In the genomic region with DNA sequence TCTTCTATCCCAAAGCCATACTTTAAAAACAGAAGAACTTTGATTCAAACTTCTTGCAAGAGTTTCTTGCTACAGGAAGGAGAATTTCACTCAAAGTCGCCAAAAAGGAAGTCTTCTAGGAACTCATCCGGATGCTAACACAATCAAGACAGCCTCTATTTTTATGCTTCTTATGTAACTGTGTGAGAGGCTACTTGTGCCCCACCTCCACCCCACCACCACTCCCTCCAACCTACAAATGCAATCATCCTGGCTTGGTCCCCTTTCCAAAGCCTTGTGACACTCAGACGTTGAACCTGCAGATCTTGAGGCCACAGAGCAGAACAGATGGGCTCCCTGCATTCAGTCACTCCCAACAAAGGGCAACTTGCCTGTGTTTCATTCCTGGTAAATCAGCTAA, we compare ENCODE assay signal across 11 mouse cellular contexts.
DNase-seq lines count a peak whose midpoint lies in the region.
"Had no signal": no experiment of that assay in that cellular context is flagged by ENCODE, and none has a peak within 500 bp of the region (broad histone marks: within the 10 kb centered on the region; RNA-seq: fewer than 3 reads in every experiment).

No protein-coding gene starts in this region.

- no peaks in the 10 kb centered on the region for H3K9me3 ChIP-seq in limb, embryonic 10.5 days (replicated peaks)
- H3K9me3 ChIP-seq: heart, embryonic 13.5 days; midbrain, embryonic 12.5 days had no signal

- H3K27me3 ChIP-seq in limb, embryonic 10.5 days (ENCODE audit: low read depth, poor library complexity, severe bottlenecking), result no peaks in the 10 kb centered on the region
- H3K27me3 ChIP-seq: heart, embryonic 13.5 days; midbrain, embryonic 12.5 days had no signal

- peak; percentile 43 for DNase-seq in kidney, adult 9 months
- no peak for DNase-seq in kidney, postnatal 4 days
- DNase-seq in CD4-positive, CD25-positive, alpha-beta regulatory T cell, adult 2 months (ENCODE audit: low read depth, low spot score), result peak; percentile 16
- DNase-seq in adrenal gland, postnatal 10 days, result peak; percentile 46
- peak; percentile 19 for DNase-seq in limb, embryonic 10.5 days (ENCODE audit: low spot score)
- DNase-seq in right cerebral cortex, postnatal 4 days, result no peak
- DNase-seq in retina, postnatal 1 day, result no peak
- DNase-seq: cerebellum, adult 8-10 months; spleen, adult 18-20 months had no signal

- H3K36me3 ChIP-seq in limb, embryonic 10.5 days, result no peaks in the 10 kb centered on the region
- H3K36me3 ChIP-seq: heart, embryonic 13.5 days; midbrain, embryonic 12.5 days had no signal

- H3K4me1 ChIP-seq in limb, embryonic 10.5 days, result peaks cover 11% of the 10 kb centered on the region
- H3K4me1 ChIP-seq: midbrain, embryonic 12.5 days had no signal

- no peak overlapping the region for H3K4me3 ChIP-seq in limb, embryonic 10.5 days
- H3K4me3 ChIP-seq: heart, embryonic 13.5 days; midbrain, embryonic 12.5 days had no signal

- 73% methylated on average over 3 of the region's 3 CpGs for WGBS in limb, embryonic 10.5 days

- no peak overlapping the region for H3K27ac ChIP-seq in limb, embryonic 10.5 days
- H3K27ac ChIP-seq: heart, embryonic 13.5 days; midbrain, embryonic 12.5 days had no signal

Comparison
In these comparisons a context has a peak if more than half of its experiments do, and no peak if none do; other contexts are left out.
1. DNase-seq: peak in kidney, adult 9 months (single experiment), CD4-positive, CD25-positive, alpha-beta regulatory T cell, adult 2 months (single experiment), adrenal gland, postnatal 10 days (single experiment) and limb, embryonic 10.5 days (single experiment); none in kidney, postnatal 4 days (0 of 2), right cerebral cortex, postnatal 4 days (single experiment) and retina, postnatal 1 day (single experiment).